Mouse (Mus musculus): ENCODE measurements around the gene Wdr18. TPM values are rescaled to one million over a fixed set of nuclear protein-coding genes. Genes with fewer than 3 reads are reported as not detected.

The Wdr18 gene
- polyA plus RNA-seq, 1 experiment = 32.2 TPM

GRCm38 (mm10) chr10:79918231-79919078 lies 41.5 kb upstream of the Wdr18 start:
- TF ChIP-seq CTCF (IDR thresholded peaks at IDR 0.05; ENCODE audit: low read depth, low read length) (no peak), POLR2A (IDR thresholded peaks at IDR 0.05; ENCODE audit: borderline replicate concordance, low read depth, low read length) (no peak)
- no peak overlapping the region for H3K4me3 ChIP-seq (ENCODE audit: insufficient read depth, low read length)
- peaks cover 14% of the 10 kb centered on the region for H3K4me1 ChIP-seq (ENCODE audit: control insufficient read depth, insufficient read depth, low read length)
- H3K27ac ChIP-seq (ENCODE audit: insufficient read depth, low read depth, low read length) = no peak overlapping the region

GRCm38 (mm10) chr10:79919251-79919849 lies 40.6 kb upstream of the Wdr18 start:
- H3K4me1 ChIP-seq (ENCODE audit: control insufficient read depth, insufficient read depth, low read length) = peaks cover 19% of the 10 kb centered on the region
- TF ChIP-seq CTCF (IDR thresholded peaks at IDR 0.05; ENCODE audit: low read depth, low read length) = no peak
- TF ChIP-seq POLR2A (IDR thresholded peaks at IDR 0.05; ENCODE audit: borderline replicate concordance, low read depth, low read length) = no peak
- no peak overlapping the region for H3K27ac ChIP-seq (ENCODE audit: insufficient read depth, low read depth, low read length)
- H3K4me3 ChIP-seq (ENCODE audit: insufficient read depth, low read length) = no peak overlapping the region

DNA sequence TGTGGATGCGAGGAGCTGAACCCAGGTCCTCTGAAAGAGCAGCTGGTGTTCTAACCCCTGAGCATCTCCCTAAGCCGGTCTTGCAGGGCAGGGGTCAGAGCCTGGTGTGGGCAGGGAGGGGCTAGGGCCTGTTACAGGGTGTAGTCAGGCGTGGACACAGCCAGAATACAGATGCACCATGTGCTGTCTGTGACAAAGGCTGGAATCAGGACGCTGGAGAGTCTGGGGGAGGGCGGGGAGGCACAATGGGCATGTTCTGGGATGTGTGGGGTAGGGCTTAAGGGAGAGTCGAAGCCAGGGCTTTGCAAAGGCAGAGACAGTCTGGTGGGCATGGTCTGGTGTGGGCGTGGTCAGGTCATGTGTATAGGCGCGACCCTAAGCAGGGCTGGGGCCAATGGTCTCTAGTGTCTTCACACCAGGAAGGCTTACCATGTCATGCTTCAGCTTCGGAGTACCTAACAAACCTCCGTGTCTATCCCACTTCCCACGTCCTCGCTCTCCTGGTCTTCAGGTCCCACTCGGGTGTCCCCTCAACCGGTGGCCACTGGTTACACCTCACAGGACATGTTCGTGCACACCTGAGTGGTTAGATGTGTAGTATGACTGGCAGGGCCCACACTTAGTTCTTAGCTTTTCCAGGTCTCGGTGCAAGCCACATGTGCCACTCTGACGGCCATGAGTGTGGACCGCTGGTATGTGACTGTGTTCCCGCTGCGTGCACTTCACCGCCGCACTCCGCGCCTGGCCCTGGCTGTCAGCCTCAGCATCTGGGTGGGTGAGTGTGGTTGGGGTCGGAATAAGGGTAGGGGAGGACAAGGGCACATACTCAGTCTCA lies 39.7 kb upstream of the Wdr18 start:
- TF ChIP-seq CTCF (IDR thresholded peaks at IDR 0.05; ENCODE audit: low read depth, low read length) (no peak), POLR2A (IDR thresholded peaks at IDR 0.05; ENCODE audit: borderline replicate concordance, low read depth, low read length) (no peak)
- no peak overlapping the region for H3K4me3 ChIP-seq (ENCODE audit: insufficient read depth, low read length)
- H3K27ac ChIP-seq (ENCODE audit: insufficient read depth, low read depth, low read length) = no peak overlapping the region
- peaks cover 17% of the 10 kb centered on the region for H3K4me1 ChIP-seq (ENCODE audit: control insufficient read depth, insufficient read depth, low read length)

GRCm38 (mm10) chr10:79920958-79921535 lies 38.9 kb upstream of the Wdr18 start, which contains the start of gene R3hdm4:
Gene R3hdm4 (minus strand): TSS chr10:79921208.
- Histone ChIP-seq H3K4me3 (ENCODE audit: insufficient read depth, low read length) (no peak within 1 kb of the TSS), H3K27ac (ENCODE audit: insufficient read depth, low read depth, low read length) (no peak within 1 kb of the TSS), H3K4me1 (ENCODE audit: control insufficient read depth, insufficient read depth, low read length) (peaks cover 14% of the 10 kb centered on the region)
- TF ChIP-seq CTCF (IDR thresholded peaks at IDR 0.05; ENCODE audit: low read depth, low read length) (no peak), POLR2A (IDR thresholded peaks at IDR 0.05; ENCODE audit: borderline replicate concordance, low read depth, low read length) (no peak)

GRCm38 (mm10) chr10:79921572-79921971 lies 38.4 kb upstream of the Wdr18 start:
- TF ChIP-seq CTCF (IDR thresholded peaks at IDR 0.05; ENCODE audit: low read depth, low read length) (no peak), POLR2A (IDR thresholded peaks at IDR 0.05; ENCODE audit: borderline replicate concordance, low read depth, low read length) (no peak)
- Histone ChIP-seq H3K4me3 (ENCODE audit: insufficient read depth, low read length) (no peak overlapping the region), H3K27ac (ENCODE audit: insufficient read depth, low read depth, low read length) (no peak overlapping the region), H3K4me1 (ENCODE audit: control insufficient read depth, insufficient read depth, low read length) (peaks cover 14% of the 10 kb centered on the region)

- peak; percentile 99 for TF ChIP-seq CTCF (IDR thresholded peaks at IDR 0.05; ENCODE audit: low read depth, low read length)
- no peak for TF ChIP-seq POLR2A (IDR thresholded peaks at IDR 0.05; ENCODE audit: borderline replicate concordance, low read depth, low read length)
- H3K27ac ChIP-seq (ENCODE audit: insufficient read depth, low read depth, low read length) = no peak overlapping the region
- peaks cover 20% of the 10 kb centered on the region for H3K4me1 ChIP-seq (ENCODE audit: control insufficient read depth, insufficient read depth, low read length)
- peak overlapping the region; percentile 77; the same call in 1 of the 2 replicates for H3K4me3 ChIP-seq (ENCODE audit: insufficient read depth, low read length)
These were observed 34.8 kb upstream of the Wdr18 start for GRCm38 (mm10) chr10:79924998-79925784.

DNA sequence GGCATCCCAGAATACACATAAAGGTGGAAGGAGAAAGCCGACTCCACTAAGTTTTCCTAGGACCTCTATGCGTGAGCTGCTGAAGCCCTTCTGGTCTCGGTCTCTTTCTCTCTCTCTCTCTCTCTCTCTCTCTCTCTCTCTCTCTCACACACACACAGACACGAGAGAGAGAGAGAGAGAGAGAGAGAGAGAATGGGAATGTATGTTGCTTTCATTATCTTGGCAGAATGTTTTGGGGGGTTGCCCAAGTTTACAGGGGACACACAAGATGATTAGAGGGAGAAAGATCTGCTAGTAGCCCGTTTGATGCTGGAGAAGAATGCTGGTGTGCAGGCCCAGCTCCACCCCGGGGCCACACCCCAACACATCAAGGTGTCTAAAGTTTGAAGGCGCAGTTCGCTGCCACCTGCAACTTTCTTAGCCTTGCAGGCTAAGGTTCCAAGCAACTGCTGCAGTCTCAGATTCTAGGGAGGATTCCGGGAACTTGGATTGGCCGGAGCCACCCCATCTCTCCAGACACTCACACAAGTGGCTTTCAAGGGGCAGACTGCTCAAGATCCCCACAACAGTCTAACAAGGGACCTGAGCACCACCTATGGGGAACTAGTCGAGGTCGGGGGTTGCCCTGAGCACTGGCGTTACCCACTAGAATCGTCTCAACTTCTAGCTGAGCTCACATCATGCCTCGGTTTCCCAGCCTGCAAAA lies 34.0 kb upstream of the Wdr18 start:
- TF ChIP-seq CTCF (IDR thresholded peaks at IDR 0.05; ENCODE audit: low read depth, low read length) = no peak
- TF ChIP-seq POLR2A (IDR thresholded peaks at IDR 0.05; ENCODE audit: borderline replicate concordance, low read depth, low read length) = no peak
- peak overlapping the region; percentile 77 for H3K4me3 ChIP-seq (ENCODE audit: insufficient read depth, low read length)
- H3K27ac ChIP-seq (ENCODE audit: insufficient read depth, low read depth, low read length) = peak overlapping the region; percentile 31
- peaks cover 21% of the 10 kb centered on the region for H3K4me1 ChIP-seq (ENCODE audit: control insufficient read depth, insufficient read depth, low read length)

DNA sequence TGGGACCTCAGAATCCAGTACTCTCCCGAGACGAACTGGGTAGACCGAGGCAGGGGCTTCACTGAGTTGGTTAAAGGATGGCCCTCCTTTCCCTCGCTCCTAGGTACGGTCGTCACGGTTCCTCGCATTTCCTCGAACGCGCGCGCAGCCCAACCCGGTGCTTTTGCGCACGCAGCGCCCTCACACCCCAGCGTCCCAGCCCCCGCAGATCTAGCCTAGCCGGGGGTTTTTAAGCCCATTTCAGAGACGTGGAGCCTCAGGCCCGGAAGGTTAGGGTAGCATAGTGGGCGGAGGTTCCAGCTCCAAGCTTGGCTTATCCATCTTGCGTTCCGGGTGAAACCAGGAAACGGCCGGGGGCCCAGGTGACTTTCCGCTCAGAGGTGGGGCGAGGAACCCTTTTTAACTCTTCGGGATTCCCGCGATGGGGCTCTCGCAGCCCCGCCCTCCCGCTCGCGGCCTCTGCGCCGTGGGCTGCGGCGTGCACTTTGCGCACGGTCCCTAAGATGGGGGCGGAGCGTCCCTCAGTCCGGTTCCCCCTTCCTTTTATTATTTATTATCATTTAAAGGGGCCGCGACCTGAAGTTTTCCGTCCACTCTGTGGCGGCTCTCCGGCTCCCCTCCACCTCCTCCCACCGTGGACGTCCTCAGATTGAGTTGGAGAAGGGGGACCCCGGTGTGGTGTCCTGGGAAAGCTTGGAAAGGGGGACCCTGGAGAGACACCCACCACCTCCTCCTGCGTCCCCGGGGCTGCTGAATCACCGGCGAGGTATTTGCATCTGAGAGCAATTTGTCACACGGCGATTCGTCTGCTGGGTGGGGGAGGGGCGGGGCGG lies 33.2 kb upstream of the Wdr18 start, which contains the start of gene Arid3a:
Gene Arid3a, plus strand, starts transcription at position 553 of the 833 bp plus-strand sequence.
- TF ChIP-seq CTCF (IDR thresholded peaks at IDR 0.05; ENCODE audit: low read depth, low read length) (no peak), POLR2A (IDR thresholded peaks at IDR 0.05; ENCODE audit: borderline replicate concordance, low read depth, low read length) (no peak)
- Histone ChIP-seq H3K4me3 (ENCODE audit: insufficient read depth, low read length) (peak within 1 kb of the TSS; percentile 77), H3K27ac (ENCODE audit: insufficient read depth, low read depth, low read length) (peak within 1 kb of the TSS; percentile 86), H3K4me1 (ENCODE audit: control insufficient read depth, insufficient read depth, low read length) (peaks cover 28% of the 10 kb centered on the region)
